Mouse (Mus musculus): ENCODE measurements at regions not wholly inside any gene's neighbourhood (a gene's known extent, or its start where the extent isn't known, plus 50 kb on each side); places are given as distances from the start of the nearest gene placed in this dataset.

- DNase-seq: no peak
- H3K4me1 ChIP-seq (replicated peaks; ENCODE audit: control insufficient read depth, insufficient read depth, low read length): no peaks in the 10 kb centered on the region
- 97% methylated on average over 1 of the region's 1 CpGs for WGBS
- no peak overlapping the region for H3K4me3 ChIP-seq (ENCODE audit: control insufficient read depth, insufficient read depth, low read length)
- H3K27me3 ChIP-seq (ENCODE audit: control insufficient read depth, insufficient read depth, low read length): no peaks in the 10 kb centered on the region
- H3K27ac ChIP-seq (ENCODE audit: control insufficient read depth, insufficient read depth, low read length): no peak overlapping the region
- no peaks in the 10 kb centered on the region for H3K36me3 ChIP-seq (ENCODE audit: control insufficient read depth, insufficient read depth, low read length)
- TF ChIP-seq POLR2A (IDR thresholded peaks at IDR 0.05; ENCODE audit: control insufficient read depth, extremely low read depth, insufficient read depth, low read length, poor library complexity) (no peak), CTCF (IDR thresholded peaks at IDR 0.05; ENCODE audit: borderline replicate concordance, control insufficient read depth, extremely low read depth, insufficient read depth, low read length, poor library complexity) (no peak)
Observed at GRCm38 (mm10) chr15:65502656-65503055, 488.0 kb upstream of the Gm21961 start.

- H3K27me3 ChIP-seq (ENCODE audit: control insufficient read depth, insufficient read depth, low read length): no peaks in the 10 kb centered on the region
- no peaks in the 10 kb centered on the region for H3K36me3 ChIP-seq (ENCODE audit: control insufficient read depth, insufficient read depth, low read length)
- no peak overlapping the region for H3K27ac ChIP-seq (ENCODE audit: control insufficient read depth, insufficient read depth, low read length)
- 96% methylated on average over 3 of the region's 3 CpGs for WGBS
- no peak for DNase-seq
- no peak overlapping the region for H3K4me3 ChIP-seq (ENCODE audit: control insufficient read depth, insufficient read depth, low read length)
- H3K4me1 ChIP-seq (replicated peaks; ENCODE audit: control insufficient read depth, insufficient read depth, low read length): no peaks in the 10 kb centered on the region
- no peak for TF ChIP-seq POLR2A (IDR thresholded peaks at IDR 0.05; ENCODE audit: control insufficient read depth, extremely low read depth, insufficient read depth, low read length, poor library complexity)
- no peak for TF ChIP-seq CTCF (IDR thresholded peaks at IDR 0.05; ENCODE audit: borderline replicate concordance, control insufficient read depth, extremely low read depth, insufficient read depth, low read length, poor library complexity)
Observed at GRCm38 (mm10) chr15:65478940-65479339, 464.2 kb upstream of the Gm21961 start.

DNA sequence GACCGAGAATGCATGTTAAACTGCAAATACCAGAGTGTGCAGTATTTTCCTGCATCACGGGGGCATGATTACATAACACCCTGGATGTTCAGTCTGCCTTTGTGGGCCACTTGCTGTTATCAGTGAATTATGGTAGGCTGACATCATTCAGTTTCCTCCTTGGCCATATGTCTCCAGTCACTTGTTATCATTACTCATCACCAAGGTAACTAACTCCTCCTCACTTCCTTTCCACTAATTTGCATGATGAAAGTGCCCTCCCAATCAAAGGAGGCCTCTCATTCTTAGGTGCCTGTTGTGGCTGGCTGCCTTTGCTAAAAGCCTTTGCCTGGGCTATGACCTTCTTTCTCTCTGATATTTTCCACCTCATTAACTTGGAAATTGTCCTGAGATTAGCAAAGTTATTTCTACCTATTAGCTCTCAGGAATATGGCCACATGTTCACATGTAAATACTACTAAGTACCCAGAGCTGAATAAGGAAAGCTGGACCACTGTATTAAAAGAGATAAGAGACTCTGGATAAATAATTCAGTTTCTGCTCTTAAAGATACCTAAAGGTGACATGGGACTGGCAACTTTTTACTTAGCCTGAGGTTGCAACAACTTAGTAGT is 440.6 kb upstream of the Gm21961 start:
- Histone ChIP-seq H3K4me3 (ENCODE audit: control insufficient read depth, insufficient read depth, low read length) (no peak overlapping the region), H3K36me3 (ENCODE audit: control insufficient read depth, insufficient read depth, low read length) (no peaks in the 10 kb centered on the region), H3K4me1 (replicated peaks; ENCODE audit: control insufficient read depth, insufficient read depth, low read length) (no peaks in the 10 kb centered on the region), H3K27me3 (ENCODE audit: control insufficient read depth, insufficient read depth, low read length) (no peaks in the 10 kb centered on the region), H3K27ac (ENCODE audit: control insufficient read depth, insufficient read depth, low read length) (no peak overlapping the region)
- no peak for DNase-seq
- TF ChIP-seq POLR2A (IDR thresholded peaks at IDR 0.05; ENCODE audit: control insufficient read depth, extremely low read depth, insufficient read depth, low read length, poor library complexity) (no peak), CTCF (IDR thresholded peaks at IDR 0.05; ENCODE audit: borderline replicate concordance, control insufficient read depth, extremely low read depth, insufficient read depth, low read length, poor library complexity) (no peak)
- WGBS: 26% methylated on average over 2 of the region's 2 CpGs

GRCm38 (mm10) chr15:65452258-65453028 is 437.7 kb upstream of the Gm21961 start:
- no peak overlapping the region for H3K27ac ChIP-seq (ENCODE audit: control insufficient read depth, insufficient read depth, low read length)
- 83% methylated on average over 4 of the region's 4 CpGs for WGBS
- no peaks in the 10 kb centered on the region for H3K4me1 ChIP-seq (replicated peaks; ENCODE audit: control insufficient read depth, insufficient read depth, low read length)
- TF ChIP-seq CTCF (IDR thresholded peaks at IDR 0.05; ENCODE audit: borderline replicate concordance, control insufficient read depth, extremely low read depth, insufficient read depth, low read length, poor library complexity): no peak
- no peak for TF ChIP-seq POLR2A (IDR thresholded peaks at IDR 0.05; ENCODE audit: control insufficient read depth, extremely low read depth, insufficient read depth, low read length, poor library complexity)
- no peaks in the 10 kb centered on the region for H3K36me3 ChIP-seq (ENCODE audit: control insufficient read depth, insufficient read depth, low read length)
- H3K27me3 ChIP-seq (ENCODE audit: control insufficient read depth, insufficient read depth, low read length): no peaks in the 10 kb centered on the region
- no peak for DNase-seq
- H3K4me3 ChIP-seq (ENCODE audit: control insufficient read depth, insufficient read depth, low read length): no peak overlapping the region

- Histone ChIP-seq H3K27me3 (ENCODE audit: control insufficient read depth, insufficient read depth, low read length) (no peaks in the 10 kb centered on the region), H3K4me3 (ENCODE audit: control insufficient read depth, insufficient read depth, low read length) (no peak overlapping the region), H3K36me3 (ENCODE audit: control insufficient read depth, insufficient read depth, low read length) (no peaks in the 10 kb centered on the region), H3K4me1 (replicated peaks; ENCODE audit: control insufficient read depth, insufficient read depth, low read length) (no peaks in the 10 kb centered on the region), H3K27ac (ENCODE audit: control insufficient read depth, insufficient read depth, low read length) (no peak overlapping the region)
- 94% methylated on average over 3 of the region's 3 CpGs for WGBS
- TF ChIP-seq CTCF (IDR thresholded peaks at IDR 0.05; ENCODE audit: borderline replicate concordance, control insufficient read depth, extremely low read depth, insufficient read depth, low read length, poor library complexity) (no peak), POLR2A (IDR thresholded peaks at IDR 0.05; ENCODE audit: control insufficient read depth, extremely low read depth, insufficient read depth, low read length, poor library complexity) (no peak)
- no peak for DNase-seq
Observed at GRCm38 (mm10) chr15:65419736-65420135, 405.0 kb upstream of the Gm21961 start.
